ENCODE assay signal across 19 mouse cellular contexts in the genomic region with DNA sequence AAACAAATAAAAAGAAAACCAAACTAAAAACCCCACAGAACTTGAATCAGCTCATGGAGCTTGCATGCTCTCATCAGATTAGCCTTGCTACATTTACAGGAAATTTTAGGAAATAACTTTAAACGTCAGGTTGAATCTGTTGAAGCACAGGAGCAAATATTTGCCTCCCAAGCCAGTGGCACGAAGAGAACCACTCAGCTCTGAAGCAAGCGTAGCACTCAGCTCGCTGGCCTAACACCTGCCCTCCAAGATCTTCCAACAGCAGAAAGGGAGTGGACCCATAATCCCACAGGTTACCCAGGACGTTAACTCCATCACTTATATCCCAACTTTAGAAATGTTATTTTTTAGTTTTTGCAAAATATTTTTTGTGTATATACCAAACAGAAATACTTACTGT.
"Had no signal": no experiment of that assay in that cellular context is flagged by ENCODE, and none has a peak within 500 bp of the region (broad histone marks: within the 10 kb centered on the region; RNA-seq: fewer than 3 reads in every experiment).

No protein-coding gene starts in this region.

- H3K4me1 ChIP-seq: liver, embryonic 12.5 days; lung, embryonic 15.5 days; midbrain, embryonic 10.5 days; neural tube, embryonic 12.5 days had no signal

- H3K27me3 ChIP-seq: liver, embryonic 12.5 days; lung, embryonic 15.5 days; midbrain, embryonic 12.5 days; neural tube, embryonic 12.5 days had no signal

- H3K9ac ChIP-seq: liver, embryonic 12.5 days; liver, embryonic 14.5 days; lung, embryonic 15.5 days; midbrain, embryonic 12.5 days; neural tube, embryonic 12.5 days had no signal

- H3K27ac ChIP-seq: liver, embryonic 12.5 days; liver, embryonic 14.5 days; lung, embryonic 15.5 days; midbrain, embryonic 10.5 days; midbrain, embryonic 12.5 days; neural tube, embryonic 12.5 days had no signal

- DNase-seq: lung, adult 18-20 months; lung, postnatal 4 days; midbrain, embryonic 14.5 days; retina, postnatal 1 day; right cerebral cortex, adult 18-20 months; right cerebral cortex, postnatal 25 days; right cerebral cortex, postnatal 4 days; spleen, adult 18-20 months; thymus, adult 18-20 months; thymus, postnatal 14 days; thymus, postnatal 36 days had no signal

- H3K36me3 ChIP-seq: liver, embryonic 12.5 days; lung, embryonic 15.5 days; midbrain, embryonic 10.5 days; midbrain, embryonic 12.5 days; neural tube, embryonic 12.5 days had no signal

- H3K4me3 ChIP-seq: liver, embryonic 12.5 days; lung, embryonic 15.5 days; midbrain, embryonic 10.5 days; midbrain, embryonic 12.5 days; myocyte; neural tube, embryonic 12.5 days had no signal

- H3K9me3 ChIP-seq: liver, embryonic 12.5 days; lung, embryonic 15.5 days; midbrain, embryonic 10.5 days; midbrain, embryonic 12.5 days; neural tube, embryonic 12.5 days had no signal

- H3K4me2 ChIP-seq: liver, embryonic 12.5 days; lung, embryonic 15.5 days; midbrain, embryonic 12.5 days; neural tube, embryonic 12.5 days had no signal

- ATAC-seq: liver, embryonic 12.5 days; midbrain, embryonic 16.5 days had no signal
